Mouse (Mus musculus): ENCODE data around the gene Sptlc2. TPM values are rescaled to one million over a fixed set of nuclear protein-coding genes. Genes with fewer than 3 reads are reported as not detected.

The Sptlc2 gene
- polyA plus RNA-seq, 1 experiment from 2014 or later: 99.1 TPM

GRCm38 (mm10) chr12:87266827-87267603 lies 121.1 kb downstream of the Sptlc2 start:
- H3K27ac ChIP-seq: peak overlapping the region; percentile 91
- peak; percentile 59 for ATAC-seq (ENCODE audit: insufficient read depth, low FRiP score, low read depth)
- WGBS: under 1% methylated on average over 31 of the region's 31 CpGs

GRCm38 (mm10) chr12:87266108-87266826 lies 121.9 kb downstream of the Sptlc2 start, which contains the start of the genes Vipas39 and Ahsa1:
Vipas39 (minus strand) TSS chr12:87266256.
Ahsa1 (plus strand) TSS chr12:87266479.
- peaks cover 6% of the 10 kb centered on the region for H3K4me1 ChIP-seq
- ATAC-seq (ENCODE audit: insufficient read depth, low FRiP score, low read depth): peak; percentile 98
- H3K9me3 ChIP-seq: no peaks in the 10 kb centered on the region
- peak within 1 kb of the TSS; percentile 77 for H3K4me2 ChIP-seq
- no peaks in the 10 kb centered on the region for H3K27me3 ChIP-seq (replicated peaks)
- H3K27ac ChIP-seq: peak within 1 kb of the TSS; percentile 91
- peaks cover 37% of the 10 kb centered on the region for H3K36me3 ChIP-seq
- WGBS: under 1% methylated on average over 31 of the region's 31 CpGs
- peak within 1 kb of the TSS; percentile 92 for H3K9ac ChIP-seq
- H3K4me3 ChIP-seq (replicated peaks): peak within 1 kb of the TSS; percentile 89

More at GRCm38 (mm10) chr12:87266827-87267603, 121.1 kb downstream of the Sptlc2 start:
- Histone ChIP-seq H3K4me3 (replicated peaks) (peak overlapping the region; percentile 89), H3K36me3 (peaks cover 39% of the 10 kb centered on the region), H3K9me3 (no peaks in the 10 kb centered on the region), H3K4me2 (peak overlapping the region; percentile 77), H3K9ac (peak overlapping the region; percentile 92), H3K4me1 (peaks cover 6% of the 10 kb centered on the region), H3K27me3 (replicated peaks) (no peaks in the 10 kb centered on the region)

GRCm38 (mm10) chr12:87265444-87265843 lies 122.7 kb downstream of the Sptlc2 start:
- no peak for ATAC-seq (ENCODE audit: insufficient read depth, low FRiP score, low read depth)
- Histone ChIP-seq H3K27ac (peak overlapping the region; percentile 72; the same call in 1 of the 2 replicates), H3K36me3 (peaks cover 31% of the 10 kb centered on the region), H3K4me3 (replicated peaks) (peak overlapping the region; percentile 89), H3K27me3 (replicated peaks) (no peaks in the 10 kb centered on the region), H3K4me2 (peak overlapping the region; percentile 69), H3K4me1 (peaks cover 6% of the 10 kb centered on the region), H3K9me3 (no peaks in the 10 kb centered on the region), H3K9ac (peak overlapping the region; percentile 66)
- WGBS: 17% methylated on average over 11 of the region's 11 CpGs

- Histone ChIP-seq H3K27ac (no peak overlapping the region), H3K9me3 (no peaks in the 10 kb centered on the region), H3K36me3 (peaks cover 35% of the 10 kb centered on the region), H3K9ac (no peak overlapping the region), H3K4me2 (no peak overlapping the region), H3K4me1 (no peaks in the 10 kb centered on the region), H3K4me3 (replicated peaks) (no peak overlapping the region), H3K27me3 (replicated peaks) (no peaks in the 10 kb centered on the region)
- 96% methylated on average over 8 of the region's 8 CpGs for WGBS
- no peak for ATAC-seq (ENCODE audit: insufficient read depth, low FRiP score, low read depth)
Measured at GRCm38 (mm10) chr12:87260562-87260961, 127.6 kb downstream of the Sptlc2 start.

- H3K9ac ChIP-seq: no peak overlapping the region
- H3K4me1 ChIP-seq: no peaks in the 10 kb centered on the region
- H3K4me2 ChIP-seq: no peak overlapping the region
- WGBS: 90% methylated on average over 5 of the region's 5 CpGs
- no peaks in the 10 kb centered on the region for H3K27me3 ChIP-seq (replicated peaks)
- no peak overlapping the region for H3K27ac ChIP-seq
- ATAC-seq (ENCODE audit: insufficient read depth, low FRiP score, low read depth): no peak
- no peaks in the 10 kb centered on the region for H3K9me3 ChIP-seq
- H3K36me3 ChIP-seq: peaks cover 43% of the 10 kb centered on the region
- no peak overlapping the region for H3K4me3 ChIP-seq (replicated peaks)
Measured at GRCm38 (mm10) chr12:87256629-87257028, 131.5 kb downstream of the Sptlc2 start.

Small RNA genes within 50 kb of the gene (microRNA-seq; reads per million reads assigned to microRNA genes)
- gene Gm47293: not detected
- 36.3 reads per million, percentile 38 among the genes with 10 or more reads in this experiment for gene Mir3068

Other genes starting within 250 kb of the Sptlc2 start
- gene Gstz1, start 241.2 kb downstream of the Sptlc2 start, polyA plus RNA-seq (2015; fragmentation: Nextera tagmentation; extraction: Ambion mirVana): 37.5 and 38.0 TPM in 2 replicates
- gene Pomt2, start 240.4 kb downstream of the Sptlc2 start, polyA plus RNA-seq (2015; fragmentation: Nextera tagmentation; extraction: Ambion mirVana): 12.3 and 16.7 TPM in 2 replicates
- gene Samd15, start 188.6 kb downstream of the Sptlc2 start, polyA plus RNA-seq (2015; fragmentation: Nextera tagmentation; extraction: Ambion mirVana): 1.7 and 2.5 TPM in 2 replicates
- gene Tmed8, start 187.9 kb downstream of the Sptlc2 start, polyA plus RNA-seq (2015; fragmentation: Nextera tagmentation; extraction: Ambion mirVana): 2.1 and 2.2 TPM in 2 replicates
- 0.37 and 0.59 TPM in 2 replicates for gene Noxred1, start 149.6 kb downstream of the Sptlc2 start, polyA plus RNA-seq (2015; fragmentation: Nextera tagmentation; extraction: Ambion mirVana)
- gene Vipas39, start 122.1 kb downstream of the Sptlc2 start, polyA plus RNA-seq (2015; fragmentation: Nextera tagmentation; extraction: Ambion mirVana): 35.6 TPM in 2 replicates
- 206 and 228 TPM in 2 replicates for gene Ahsa1, start 121.9 kb downstream of the Sptlc2 start, polyA plus RNA-seq (2015; fragmentation: Nextera tagmentation; extraction: Ambion mirVana)
- gene Ism2, start 88.7 kb downstream of the Sptlc2 start, polyA plus RNA-seq (2015; fragmentation: Nextera tagmentation; extraction: Ambion mirVana): 0.44 and 0.54 TPM in 2 replicates
- 287 and 303 TPM in 2 replicates for gene Slirp, start 55.5 kb upstream of the Sptlc2 start, polyA plus RNA-seq (2015; fragmentation: Nextera tagmentation; extraction: Ambion mirVana)
- 57.8 and 58.2 TPM in 2 replicates for gene Alkbh1, start 55.7 kb upstream of the Sptlc2 start, polyA plus RNA-seq (2015; fragmentation: Nextera tagmentation; extraction: Ambion mirVana)
- 112 and 113 TPM in 2 replicates for gene Snw1, start 83.9 kb upstream of the Sptlc2 start, polyA plus RNA-seq (2015; fragmentation: Nextera tagmentation; extraction: Ambion mirVana)
- not detected in 2 replicates for gene Gm5788, start 106.4 kb upstream of the Sptlc2 start, polyA plus RNA-seq (2015; fragmentation: Nextera tagmentation; extraction: Ambion mirVana)
- gene Gm8300, start 126.0 kb upstream of the Sptlc2 start, polyA plus RNA-seq (2015; fragmentation: Nextera tagmentation; extraction: Ambion mirVana): not detected in 2 replicates
- gene Oog1, start 214.3 kb upstream of the Sptlc2 start, polyA plus RNA-seq (2015; fragmentation: Nextera tagmentation; extraction: Ambion mirVana): not detected in 2 replicates
- gene Gm4027, start 230.5 kb upstream of the Sptlc2 start, polyA plus RNA-seq (2015; fragmentation: Nextera tagmentation; extraction: Ambion mirVana): not detected in 2 replicates